Mouse (Mus musculus): ENCODE data around the gene Olfr1055. TPM values are rescaled to one million over a fixed set of nuclear protein-coding genes. Genes with fewer than 3 reads are reported as not detected.

Gene Olfr1055
- polyA plus RNA-seq (2014; fragmentation: Illumina TruSeq; extraction: RNeasy Lipid Tissue Mini Kit (QIAGEN cat#74804); ENCODE audit: low read depth, low replicate concordance) = not detected

GRCm38 (mm10) chr2:86350184-86350583 is at the start of gene Olfr1055:
Gene Olfr1055 (minus strand): TSS chr2:86350284.

GRCm38 (mm10) chr2:86388461-86388860 is 38.4 kb upstream of the Olfr1055 start, which contains the start of gene Olfr1058:
Gene Olfr1058 (minus strand): TSS chr2:86388561.

GRCm38 (mm10) chr2:86378293-86378692 is 28.2 kb upstream of the Olfr1055 start, which contains the start of gene Olfr1057:
Gene Olfr1057 (minus strand): TSS chr2:86378393.

GRCm38 (mm10) chr2:86362369-86362768 is 12.3 kb upstream of the Olfr1055 start, which contains the start of gene Olfr1056:
Gene Olfr1056 (minus strand): TSS chr2:86362469.

GRCm38 (mm10) chr2:86335333-86335732 is 14.8 kb downstream of the Olfr1055 start, which contains the start of gene Olfr1054:
Gene Olfr1054 (minus strand): TSS chr2:86335433.

GRCm38 (mm10) chr2:86315184-86315583 is 34.9 kb downstream of the Olfr1055 start, which contains the start of gene Olfr1053:
Gene Olfr1053 (minus strand): TSS chr2:86315284.

Other genes with a start within 250 kb of the Olfr1055 start
- gene Olfr1039, start 214.4 kb downstream of the Olfr1055 start, polyA plus RNA-seq (2014; fragmentation: Illumina TruSeq; extraction: RNeasy Lipid Tissue Mini Kit (QIAGEN cat#74804); ENCODE audit: low read depth, low replicate concordance) = not detected
- gene Olfr1040, start 203.6 kb downstream of the Olfr1055 start, polyA plus RNA-seq (2014; fragmentation: Illumina TruSeq; extraction: RNeasy Lipid Tissue Mini Kit (QIAGEN cat#74804); ENCODE audit: low read depth, low replicate concordance) = not detected
- gene Olfr1042, start 188.4 kb downstream of the Olfr1055 start, polyA plus RNA-seq (2014; fragmentation: Illumina TruSeq; extraction: RNeasy Lipid Tissue Mini Kit (QIAGEN cat#74804); ENCODE audit: low read depth, low replicate concordance) = not detected
- gene Olfr1043, start 182.8 kb downstream of the Olfr1055 start, polyA plus RNA-seq (2014; fragmentation: Illumina TruSeq; extraction: RNeasy Lipid Tissue Mini Kit (QIAGEN cat#74804); ENCODE audit: low read depth, low replicate concordance) = not detected
- not detected for gene Olfr1044, start 172.5 kb downstream of the Olfr1055 start, polyA plus RNA-seq (2014; fragmentation: Illumina TruSeq; extraction: RNeasy Lipid Tissue Mini Kit (QIAGEN cat#74804); ENCODE audit: low read depth, low replicate concordance)
- not detected for gene Olfr52, start 164.6 kb downstream of the Olfr1055 start, polyA plus RNA-seq (2014; fragmentation: Illumina TruSeq; extraction: RNeasy Lipid Tissue Mini Kit (QIAGEN cat#74804); ENCODE audit: low read depth, low replicate concordance)
- gene Olfr1045, start 147.3 kb downstream of the Olfr1055 start, polyA plus RNA-seq (2014; fragmentation: Illumina TruSeq; extraction: RNeasy Lipid Tissue Mini Kit (QIAGEN cat#74804); ENCODE audit: low read depth, low replicate concordance) = not detected
- not detected for gene Olfr1046, start 131.0 kb downstream of the Olfr1055 start, polyA plus RNA-seq (2014; fragmentation: Illumina TruSeq; extraction: RNeasy Lipid Tissue Mini Kit (QIAGEN cat#74804); ENCODE audit: low read depth, low replicate concordance)
- gene Olfr1047, start 118.9 kb downstream of the Olfr1055 start, polyA plus RNA-seq (2014; fragmentation: Illumina TruSeq; extraction: RNeasy Lipid Tissue Mini Kit (QIAGEN cat#74804); ENCODE audit: low read depth, low replicate concordance) = not detected
- not detected for gene Olfr1048, start 110.0 kb downstream of the Olfr1055 start, polyA plus RNA-seq (2014; fragmentation: Illumina TruSeq; extraction: RNeasy Lipid Tissue Mini Kit (QIAGEN cat#74804); ENCODE audit: low read depth, low replicate concordance)
- not detected for gene Olfr1049, start 92.0 kb downstream of the Olfr1055 start, polyA plus RNA-seq (2014; fragmentation: Illumina TruSeq; extraction: RNeasy Lipid Tissue Mini Kit (QIAGEN cat#74804); ENCODE audit: low read depth, low replicate concordance)
- gene Olfr1051, start 71.2 kb downstream of the Olfr1055 start, polyA plus RNA-seq (2014; fragmentation: Illumina TruSeq; extraction: RNeasy Lipid Tissue Mini Kit (QIAGEN cat#74804); ENCODE audit: low read depth, low replicate concordance) = not detected
- gene Olfr1052, start 57.8 kb downstream of the Olfr1055 start, polyA plus RNA-seq (2014; fragmentation: Illumina TruSeq; extraction: RNeasy Lipid Tissue Mini Kit (QIAGEN cat#74804); ENCODE audit: low read depth, low replicate concordance) = not detected
- gene Olfr1053, start 35.0 kb downstream of the Olfr1055 start, polyA plus RNA-seq (2014; fragmentation: Illumina TruSeq; extraction: RNeasy Lipid Tissue Mini Kit (QIAGEN cat#74804); ENCODE audit: low read depth, low replicate concordance) = not detected
- gene Olfr1054, start 14.9 kb downstream of the Olfr1055 start, polyA plus RNA-seq (2014; fragmentation: Illumina TruSeq; extraction: RNeasy Lipid Tissue Mini Kit (QIAGEN cat#74804); ENCODE audit: low read depth, low replicate concordance) = not detected
- not detected for gene Olfr1056, start 12.2 kb upstream of the Olfr1055 start, polyA plus RNA-seq (2014; fragmentation: Illumina TruSeq; extraction: RNeasy Lipid Tissue Mini Kit (QIAGEN cat#74804); ENCODE audit: low read depth, low replicate concordance)
- gene Olfr1057, start 28.1 kb upstream of the Olfr1055 start, polyA plus RNA-seq (2014; fragmentation: Illumina TruSeq; extraction: RNeasy Lipid Tissue Mini Kit (QIAGEN cat#74804); ENCODE audit: low read depth, low replicate concordance) = not detected
- gene Olfr1058, start 38.3 kb upstream of the Olfr1055 start, polyA plus RNA-seq (2014; fragmentation: Illumina TruSeq; extraction: RNeasy Lipid Tissue Mini Kit (QIAGEN cat#74804); ENCODE audit: low read depth, low replicate concordance) = not detected
- not detected for gene Olfr1061, start 63.8 kb upstream of the Olfr1055 start, polyA plus RNA-seq (2014; fragmentation: Illumina TruSeq; extraction: RNeasy Lipid Tissue Mini Kit (QIAGEN cat#74804); ENCODE audit: low read depth, low replicate concordance)
- not detected for gene Olfr1062, start 76.5 kb upstream of the Olfr1055 start, polyA plus RNA-seq (2014; fragmentation: Illumina TruSeq; extraction: RNeasy Lipid Tissue Mini Kit (QIAGEN cat#74804); ENCODE audit: low read depth, low replicate concordance)
- not detected for gene Olfr1065, start 100.3 kb upstream of the Olfr1055 start, polyA plus RNA-seq (2014; fragmentation: Illumina TruSeq; extraction: RNeasy Lipid Tissue Mini Kit (QIAGEN cat#74804); ENCODE audit: low read depth, low replicate concordance)
- gene Olfr1066, start 106.0 kb upstream of the Olfr1055 start, polyA plus RNA-seq (2014; fragmentation: Illumina TruSeq; extraction: RNeasy Lipid Tissue Mini Kit (QIAGEN cat#74804); ENCODE audit: low read depth, low replicate concordance) = not detected
- not detected for gene Olfr228, start 137.1 kb upstream of the Olfr1055 start, polyA plus RNA-seq (2014; fragmentation: Illumina TruSeq; extraction: RNeasy Lipid Tissue Mini Kit (QIAGEN cat#74804); ENCODE audit: low read depth, low replicate concordance)
- gene Olfr1076, start 158.2 kb upstream of the Olfr1055 start, polyA plus RNA-seq (2014; fragmentation: Illumina TruSeq; extraction: RNeasy Lipid Tissue Mini Kit (QIAGEN cat#74804); ENCODE audit: low read depth, low replicate concordance) = not detected
- not detected for gene Olfr1079, start 192.2 kb upstream of the Olfr1055 start, polyA plus RNA-seq (2014; fragmentation: Illumina TruSeq; extraction: RNeasy Lipid Tissue Mini Kit (QIAGEN cat#74804); ENCODE audit: low read depth, low replicate concordance)
- not detected for gene Olfr1080, start 208.0 kb upstream of the Olfr1055 start, polyA plus RNA-seq (2014; fragmentation: Illumina TruSeq; extraction: RNeasy Lipid Tissue Mini Kit (QIAGEN cat#74804); ENCODE audit: low read depth, low replicate concordance)
- not detected for gene Olfr1082, start 248.7 kb upstream of the Olfr1055 start, polyA plus RNA-seq (2014; fragmentation: Illumina TruSeq; extraction: RNeasy Lipid Tissue Mini Kit (QIAGEN cat#74804); ENCODE audit: low read depth, low replicate concordance)